Mouse (Mus musculus): ENCODE measurements around the gene Fam78a. TPM values are rescaled to one million over a fixed set of nuclear protein-coding genes. Genes with fewer than 3 reads are reported as not detected.

The Fam78a gene
- total and polyA plus RNA-seq, 3 experiments = 16.0 to 17.4 TPM; not detected in 1

GRCm38 (mm10) chr2:32134039-32134438, 49.4 kb upstream of the Fam78a start:
- Histone ChIP-seq H3K4me3 (ENCODE audit: control insufficient read depth in 1 of 2, insufficient read depth in 1 of 2, low read depth in 2 of 2, low read length in 2 of 2) (no peak overlapping the region), H3K9me3 (replicated peaks; ENCODE audit: insufficient read depth, low read length) (no peaks in the 10 kb centered on the region), H3K9ac (ENCODE audit: control insufficient read depth, low read depth, low read length, poor library complexity, severe bottlenecking) (no peak overlapping the region), H3K4me1 (ENCODE audit: control insufficient read depth in 1 of 2, insufficient read depth in 2 of 2, low read length in 2 of 2) (peaks cover 24 to 31% of the 10 kb centered on the region in 2 experiments), H3K27ac (ENCODE audit: control insufficient read depth, low read depth, low read length) (no peak overlapping the region), H3K79me2 (ENCODE audit: control insufficient read depth, insufficient read depth, low read length, poor library complexity) (peaks cover 1% of the 10 kb centered on the region; the same call in 1 of the 2 replicates), H3K36me3 (ENCODE audit: control insufficient read depth in 1 of 2, insufficient read depth in 2 of 2, low read length in 2 of 2) (peaks cover 0 to 28% of the 10 kb centered on the region in 2 experiments; a peak in 2 of 4 replicates), H3K27me3 (ENCODE audit: control insufficient read depth in 1 of 2, insufficient read depth in 2 of 2, low read length in 2 of 2) (no peaks in the 10 kb centered on the region)
- peak; percentile 86 for DNase-seq (ENCODE audit: low read depth, low spot score)
- TF ChIP-seq MAFK (IDR thresholded peaks at IDR 0.05; ENCODE audit: borderline replicate concordance, low read depth, low read length) (no peak), ZNF384 (IDR thresholded peaks at IDR 0.05; ENCODE audit: low read depth, low read length) (peak; percentile 54), ZMIZ1 (IDR thresholded peaks at IDR 0.05; ENCODE audit: low read depth, low read length) (no peak), E2F4 (IDR thresholded peaks at IDR 0.05; ENCODE audit: borderline replicate concordance, low read depth, low read length) (no peak), USF2 (IDR thresholded peaks at IDR 0.05; ENCODE audit: borderline replicate concordance in 1 of 2, insufficient read depth in 1 of 2, low read depth in 1 of 2, low read length in 2 of 2) (no peak), ETS1 (IDR thresholded peaks at IDR 0.05; ENCODE audit: low read depth, low read length) (0 out of 2 replicates have a peak, but pooled peaks have one; percentile 12), RAD21 (IDR thresholded peaks at IDR 0.05; ENCODE audit: low read depth, low read length) (no peak; the same call in none of the 2 replicates), BHLHE40 (IDR thresholded peaks at IDR 0.05; ENCODE audit: borderline replicate concordance, low read depth, low read length) (peak; percentile 43; the same call in 1 of the 2 replicates), CHD2 (IDR thresholded peaks at IDR 0.05; ENCODE audit: low read length) (no peak), SIN3A (IDR thresholded peaks at IDR 0.05; ENCODE audit: low read length) (peak; percentile 84), CHD1 (IDR thresholded peaks at IDR 0.05; ENCODE audit: low read depth, low read length) (no peak), POLR2AphosphoS5 (IDR thresholded peaks at IDR 0.05; ENCODE audit: borderline replicate concordance, low read depth, low read length) (no peak), RCOR1 (IDR thresholded peaks at IDR 0.05; ENCODE audit: low read depth, low read length) (0 out of 2 replicates have a peak, but pooled peaks have one; percentile 14), GATA1 (IDR thresholded peaks at IDR 0.05; ENCODE audit: low read depth, low read length) (no peak), ZC3H11A (IDR thresholded peaks at IDR 0.05; ENCODE audit: low read depth, low read length) (peak; percentile 98), HCFC1 (IDR thresholded peaks at IDR 0.05; ENCODE audit: low read depth, low read length) (peak; percentile 42; the same call in 1 of the 2 replicates), MAZ (IDR thresholded peaks at IDR 0.05; ENCODE audit: low read depth, low read length) (peak; percentile 73; the same call in 1 of the 2 replicates), TBP (IDR thresholded peaks at IDR 0.05; ENCODE audit: low read depth, low read length) (no peak), ZKSCAN1 (IDR thresholded peaks at IDR 0.05; ENCODE audit: low read depth, low read length) (no peak), POLR2A (IDR thresholded peaks at IDR 0.05; ENCODE audit: control insufficient read depth in 1 of 2, insufficient read depth in 1 of 2, low read depth in 1 of 2, low read length in 2 of 2, poor library complexity in 1 of 2) (no peak), MYC (IDR thresholded peaks at IDR 0.05; ENCODE audit: low read depth, low read length) (0 out of 2 replicates have a peak, but pooled peaks have one; percentile 37), TAL1 (IDR thresholded peaks at IDR 0.05; ENCODE audit: low read length) (no peak), MXI1 (IDR thresholded peaks at IDR 0.05; ENCODE audit: low read depth, low read length) (peak; percentile 54; the same call in 1 of the 2 replicates), MAX (IDR thresholded peaks at IDR 0.05; ENCODE audit: low read length) (no peak), NRF1 (IDR thresholded peaks at IDR 0.05; ENCODE audit: insufficient read depth, low read depth, low read length, poor library complexity, severe bottlenecking) (no peak), ELF1 (IDR thresholded peaks at IDR 0.05; ENCODE audit: low read depth, low read length) (peak; percentile 40; the same call in 1 of the 2 replicates), GABPA (IDR thresholded peaks at IDR 0.05; ENCODE audit: low read depth, low read length) (no peak), SMC3 (IDR thresholded peaks at IDR 0.05; ENCODE audit: low read depth, low read length) (peak; percentile 97), JUND (IDR thresholded peaks at IDR 0.05; ENCODE audit: low read depth, low read length) (no peak), USF1 (IDR thresholded peaks at IDR 0.05; ENCODE audit: low read depth, low read length) (no peak), MEF2A (IDR thresholded peaks at IDR 0.05; ENCODE audit: extremely low read depth, insufficient replicate concordance, low read depth, low read length, poor library complexity, severe bottlenecking) (no peak), POLR2AphosphoS2 (IDR thresholded peaks at IDR 0.05; ENCODE audit: low read length) (no peak), UBTF (IDR thresholded peaks at IDR 0.05; ENCODE audit: borderline replicate concordance, insufficient read depth, low read depth, low read length) (no peak), EP300 (IDR thresholded peaks at IDR 0.05; ENCODE audit: low read depth in 1 of 2, low read length in 2 of 2) (0 out of 4 replicates have a peak, but pooled peaks of 1 of the 2 experiments have one; percentile 15), CTCF (IDR thresholded peaks at IDR 0.05 in 2 of 3, conservative IDR thresholded peaks at IDR 0.05 in 1 of 3; ENCODE audit: control insufficient read depth in 1 of 3, insufficient read depth in 1 of 3, low read depth in 2 of 3, low read length in 3 of 3, poor library complexity in 1 of 3, severe bottlenecking in 1 of 3) (peak in 2 of 3 experiments; percentile 80 to 87; a peak in 5 of 6 replicates), KAT2A (conservative IDR thresholded peaks at IDR 0.05; ENCODE audit: low read depth, low read length) (no peak), NELFE (IDR thresholded peaks at IDR 0.05; ENCODE audit: low read depth, low read length) (no peak)

Data from MEL (cell line).